Mouse (Mus musculus) thymus, postnatal 14 days (tissue): ENCODE measurements around the gene Dedd2.
A peak's percentile ranks its signal among the peaks of the same experiment; 100 is the strongest.
"Not testable (repeated sequence)": the region's sequence is repeated elsewhere in the genome, so short reads cannot be mapped to it uniquely, and the experiment has no call there.

ENCODE experiments used
- DNase-seq: peaks from one replicate; pipeline ENCODE4 v3.0.0; 2021

Gene Dedd2

GRCm38 (mm10) chr7:25220457-25221101 is at the start of gene Dedd2:
Dedd2 (minus strand) TSS chr7:25220615.
- peak; percentile 45 for DNase-seq

DNA sequence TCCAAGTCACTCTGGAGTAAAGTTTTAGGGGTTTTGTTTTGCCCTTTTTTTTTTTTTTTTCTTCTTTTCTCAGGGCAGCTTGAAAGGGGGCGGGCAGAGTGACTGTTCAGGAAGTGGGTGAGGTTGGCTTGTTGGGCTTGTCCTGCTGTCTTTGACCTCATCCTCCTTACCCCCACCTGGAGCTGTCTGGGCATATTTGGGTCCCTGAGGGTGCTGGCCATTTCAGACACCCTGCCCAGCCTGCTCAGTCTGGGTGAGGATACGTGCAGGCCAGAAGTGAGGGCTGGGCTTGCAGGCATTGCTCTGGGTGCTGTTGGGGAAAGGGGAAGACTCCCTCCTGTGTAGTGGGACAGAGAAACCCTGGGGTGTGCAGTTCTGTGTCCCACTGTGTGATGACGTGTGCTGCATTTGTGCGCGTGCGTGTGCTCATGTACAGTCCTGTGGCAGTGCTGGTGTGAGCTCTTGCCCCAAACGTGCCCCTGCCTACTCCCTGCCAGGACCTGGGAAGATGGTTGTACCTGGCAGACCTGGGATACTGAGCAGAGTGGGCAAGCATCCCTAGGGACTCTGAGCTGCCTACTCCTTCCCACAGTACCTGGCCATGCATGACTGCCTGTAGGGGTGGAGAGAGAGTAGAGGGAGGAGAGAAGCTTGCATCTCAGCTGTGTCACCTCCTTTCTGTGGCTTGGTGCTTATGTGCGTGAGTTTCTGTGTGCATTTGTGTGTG is 49.3 kb upstream of the Dedd2 start:
- peak; percentile 55 for DNase-seq

GRCm38 (mm10) chr7:25269029-25269428 is 48.6 kb upstream of the Dedd2 start:
- DNase-seq = peak; percentile 46

DNA sequence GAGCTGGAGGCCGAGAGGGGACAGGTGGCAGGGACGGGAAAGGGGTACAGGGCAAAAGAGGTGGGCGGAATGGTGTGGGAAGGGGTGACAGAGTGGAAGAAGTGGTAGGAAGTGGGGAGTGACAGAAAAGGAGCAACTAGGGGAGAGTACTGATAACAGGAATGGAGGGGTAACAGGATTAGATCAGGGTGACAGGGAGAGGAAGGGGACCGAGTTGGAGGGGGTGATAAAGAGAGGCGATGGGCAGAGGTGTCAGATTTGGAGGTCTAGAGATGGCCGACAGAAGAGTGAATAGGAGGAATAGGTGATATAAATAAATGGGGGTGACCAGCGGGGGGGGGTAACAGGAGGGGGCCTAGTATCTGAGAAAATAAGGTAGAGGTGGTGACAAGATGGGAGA is 48.2 kb upstream of the Dedd2 start:
- no peak for DNase-seq

- peak; percentile 99 for DNase-seq
These were observed 47.5 kb upstream of the Dedd2 start for GRCm38 (mm10) chr7:25267751-25268463.

DNA sequence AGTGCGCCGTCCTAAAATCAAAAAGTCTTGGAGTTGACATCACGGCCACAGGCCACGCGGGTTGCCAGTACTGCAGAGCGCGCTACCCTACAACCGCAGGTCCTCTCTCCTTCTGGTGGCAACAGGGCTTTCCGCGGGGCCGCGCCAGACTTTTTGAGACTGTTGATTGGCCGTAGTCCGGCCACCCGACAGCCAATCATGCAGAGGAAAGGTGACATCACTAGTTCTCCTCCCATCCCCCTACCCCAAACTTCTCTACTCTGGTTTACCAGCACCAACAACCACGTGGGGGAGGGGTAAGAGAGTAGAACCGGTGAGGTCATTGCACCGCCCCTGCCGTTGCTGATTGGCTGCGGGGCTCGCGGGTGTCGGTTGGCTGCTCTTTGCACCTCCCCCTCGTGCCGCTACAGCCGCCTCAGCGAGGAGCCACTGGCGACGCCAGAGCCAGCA is 46.9 kb upstream of the Dedd2 start, which contains the start of gene Cic:
TSS of gene Cic (plus strand) at position 404 of the 450 bp plus-strand sequence.
- DNase-seq = peak; percentile 99

- DNase-seq = no peak
These were observed 46.0 kb upstream of the Dedd2 start for GRCm38 (mm10) chr7:25266180-25266962.

DNA sequence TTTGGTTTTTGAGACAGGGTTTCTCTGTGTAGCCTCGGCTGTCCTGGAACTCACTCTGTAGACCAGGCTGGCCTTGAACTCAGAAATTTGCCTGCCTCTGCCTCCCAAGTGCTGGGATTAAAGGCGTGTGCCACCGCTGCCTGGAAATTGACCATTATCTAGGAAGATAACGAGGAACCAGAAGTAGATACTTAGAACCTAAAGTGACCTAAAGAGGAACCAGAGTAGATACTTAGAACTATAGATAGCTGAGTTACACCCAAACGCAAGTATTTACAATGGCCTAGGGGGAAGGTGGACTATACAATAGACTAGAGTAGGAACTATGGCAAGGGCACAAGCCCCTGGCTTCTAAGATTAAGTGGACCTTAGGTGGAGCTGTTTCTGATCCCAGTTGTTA is 45.3 kb upstream of the Dedd2 start:
- DNase-seq = not testable (repeated sequence)

- no peak for DNase-seq
These were observed 43.8 kb upstream of the Dedd2 start for GRCm38 (mm10) chr7:25263968-25264870.

- DNase-seq = no peak
These were observed 41.5 kb upstream of the Dedd2 start for GRCm38 (mm10) chr7:25261896-25262295.

DNA sequence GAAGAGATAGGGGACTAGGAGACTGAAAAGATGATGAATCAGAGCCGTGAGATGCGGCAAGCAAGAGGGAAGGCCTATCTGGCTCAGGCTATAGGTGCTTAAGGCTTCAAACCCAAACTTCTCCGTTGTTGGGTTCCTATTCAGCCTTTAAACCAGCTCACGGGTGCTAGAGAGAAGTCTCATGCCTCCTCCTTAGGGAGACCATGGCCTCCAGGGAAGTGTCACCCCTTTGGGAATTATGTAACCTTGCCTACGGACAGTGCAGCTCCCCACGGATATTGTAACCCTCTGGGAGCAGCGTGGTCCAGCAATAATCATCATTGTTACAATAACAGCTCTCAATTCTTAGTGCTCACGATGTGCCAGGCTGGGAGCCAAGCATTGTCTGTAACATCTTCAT is 31.4 kb upstream of the Dedd2 start:
- no peak for DNase-seq

GRCm38 (mm10) chr7:25251071-25251791 is 30.8 kb upstream of the Dedd2 start:
- DNase-seq = peak; percentile 61

DNA sequence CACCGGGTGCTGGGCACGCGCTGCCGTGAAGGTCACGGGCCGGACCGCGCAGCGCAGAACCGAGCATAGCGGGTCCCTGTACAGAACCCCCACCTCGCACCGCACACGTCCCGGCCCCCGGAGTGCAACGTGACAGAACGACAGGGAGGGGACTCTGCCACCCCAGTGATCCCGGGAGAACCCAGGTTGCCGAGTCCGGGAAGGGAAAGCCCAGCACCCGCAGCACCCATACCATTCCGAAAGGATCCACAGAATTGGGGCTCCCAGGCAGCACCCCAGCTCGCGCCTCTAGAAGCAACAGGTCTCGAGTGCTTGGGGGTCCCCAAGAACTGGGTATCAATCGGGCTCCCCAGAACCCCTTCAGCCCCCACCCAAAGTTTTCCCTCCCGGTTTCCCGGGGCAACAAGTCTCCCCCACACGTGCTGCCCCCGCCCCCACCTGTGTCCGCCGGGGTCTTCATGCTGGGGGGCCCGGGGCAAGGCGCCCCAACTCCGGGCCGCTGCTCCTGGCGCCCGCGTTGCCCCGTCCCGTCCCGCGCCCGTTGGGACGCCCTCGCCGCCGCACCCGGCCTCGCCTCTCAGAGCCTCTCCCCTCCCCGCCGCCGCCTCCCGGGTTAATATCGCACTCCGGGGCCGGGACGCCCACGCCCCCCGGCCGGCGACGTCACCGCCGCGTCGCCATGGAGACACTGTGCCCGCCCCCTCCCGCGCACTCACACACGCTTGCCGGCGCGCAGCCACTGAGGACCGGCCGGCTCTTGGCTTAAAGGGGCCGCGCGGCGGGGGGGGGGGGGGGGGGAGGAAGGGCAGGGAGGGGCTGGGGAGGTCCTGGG is 29.9 kb upstream of the Dedd2 start, which contains the start of gene Erf:
TSS of gene Erf (minus strand) at position 621 of the 832 bp plus-strand sequence.
- DNase-seq = peak; percentile 96

- peak; percentile 87 for DNase-seq
These were observed 29.1 kb upstream of the Dedd2 start for GRCm38 (mm10) chr7:25249314-25250140.

GRCm38 (mm10) chr7:25248846-25249313 is 28.5 kb upstream of the Dedd2 start:
- DNase-seq = no peak

- no peak for DNase-seq
These were observed 27.7 kb upstream of the Dedd2 start for GRCm38 (mm10) chr7:25248018-25248647.

DNA sequence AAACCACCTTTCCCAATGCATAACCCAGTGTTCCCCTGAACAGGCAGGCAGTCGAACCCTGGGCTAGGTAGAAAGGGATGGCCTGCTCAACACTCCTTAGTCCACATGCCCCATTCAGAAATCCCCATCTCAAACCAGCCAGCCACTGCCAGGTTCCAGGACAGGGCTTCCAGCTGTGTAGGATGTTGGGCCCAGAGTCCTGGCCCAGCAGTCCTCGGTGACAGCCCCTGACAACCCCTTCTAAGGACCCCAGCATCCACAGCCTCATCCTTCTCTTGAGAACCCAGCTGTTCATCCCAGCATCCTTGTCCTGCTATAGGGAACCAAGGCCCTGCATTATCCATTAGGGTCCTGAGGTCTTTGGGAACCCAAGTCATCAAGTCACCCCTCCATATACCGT is 27.1 kb upstream of the Dedd2 start:
- DNase-seq = no peak

DNA sequence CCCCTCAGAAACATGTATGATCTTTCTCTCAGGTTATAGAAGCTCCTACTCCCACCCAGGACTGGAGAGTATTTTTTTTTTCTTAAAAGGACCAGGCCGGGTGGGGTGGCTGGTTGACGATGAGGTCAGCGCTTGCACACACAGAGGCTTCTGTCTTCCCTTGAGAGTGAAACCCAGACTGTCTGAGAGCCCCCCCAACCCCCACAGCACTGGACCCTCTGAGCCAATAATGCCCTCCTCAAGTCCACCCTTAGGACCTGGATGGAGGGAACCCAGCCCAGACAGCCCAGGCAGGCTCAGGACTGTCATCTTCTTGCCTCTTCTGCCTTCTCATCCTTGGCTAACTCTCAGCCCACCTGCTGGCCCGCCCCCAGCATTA is 26.3 kb upstream of the Dedd2 start:
- peak; percentile 15 for DNase-seq
